Mouse (Mus musculus): ENCODE data around the gene Cst11.
"Not testable (repeated sequence)": the region's sequence is repeated elsewhere in the genome, so short reads cannot be mapped to it uniquely, and the experiment has no call there.

Gene Cst11

DNA sequence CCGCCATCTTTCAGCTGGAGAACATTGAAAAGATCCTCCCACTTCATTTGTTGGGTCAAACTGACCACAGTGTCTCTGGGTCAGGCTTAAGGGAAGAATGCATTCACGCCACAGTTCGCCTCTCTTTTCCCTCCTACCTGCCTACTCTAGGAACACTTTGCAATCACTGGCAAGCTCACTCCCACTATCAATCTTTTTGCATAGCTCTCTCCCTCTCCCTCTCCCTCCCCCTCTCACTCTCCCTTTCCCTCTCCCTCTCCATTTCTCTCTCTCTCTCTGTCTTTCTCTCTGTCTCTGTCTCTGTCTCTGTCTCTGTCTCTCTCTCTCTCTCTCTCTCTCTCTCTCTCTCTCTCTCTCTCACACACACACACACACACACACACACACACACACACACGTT is at the start of gene Cst11:
Cst11 (minus strand) TSS at position 101 of the 400 bp plus-strand sequence.
- not testable (repeated sequence) for DNase-seq (ENCODE audit: low spot score)

DNA sequence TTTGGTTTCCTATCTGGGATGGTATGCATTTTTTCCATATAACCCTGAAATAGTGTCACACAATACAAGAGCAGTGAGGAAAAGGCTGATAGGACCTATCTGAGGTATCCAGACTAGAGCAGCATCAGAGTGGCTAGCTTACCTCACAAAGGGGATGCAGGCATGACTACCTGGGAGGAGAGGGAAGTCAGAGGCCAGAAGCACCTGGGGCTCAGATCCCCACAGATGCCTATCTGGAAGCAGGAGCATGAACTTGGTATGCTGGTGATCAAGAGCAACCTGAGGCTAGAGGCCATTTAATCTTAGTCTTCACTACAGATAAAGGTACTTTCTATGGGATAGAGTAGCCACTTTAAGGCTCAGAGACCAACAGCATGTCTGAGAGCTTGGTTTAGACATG is 48.6 kb upstream of the Cst11 start, which contains the start of gene Cst13:
Cst13 (plus strand) TSS at position 173 of the 400 bp plus-strand sequence.
- no peak for DNase-seq (ENCODE audit: low spot score)

DNA sequence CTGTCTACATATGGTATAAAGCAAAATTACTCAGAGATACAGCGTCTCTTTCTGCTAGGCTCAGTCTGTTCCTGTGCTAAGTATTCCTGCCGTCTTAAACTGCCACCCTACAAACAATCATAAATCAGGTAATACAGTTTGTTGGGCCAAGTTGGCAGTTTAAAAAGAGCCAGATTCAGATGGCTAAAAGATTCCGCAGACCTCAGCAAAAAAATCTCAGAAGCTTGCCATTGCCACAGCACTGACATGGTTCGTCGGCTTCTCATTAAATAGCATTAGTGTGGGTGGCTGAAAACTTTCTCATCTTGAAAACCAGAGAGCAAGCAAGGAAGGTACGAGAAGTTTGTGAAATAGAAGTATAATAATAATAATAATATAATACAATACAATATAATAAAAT is 35.4 kb upstream of the Cst11 start:
- DNase-seq (ENCODE audit: low spot score) = no peak

DNA sequence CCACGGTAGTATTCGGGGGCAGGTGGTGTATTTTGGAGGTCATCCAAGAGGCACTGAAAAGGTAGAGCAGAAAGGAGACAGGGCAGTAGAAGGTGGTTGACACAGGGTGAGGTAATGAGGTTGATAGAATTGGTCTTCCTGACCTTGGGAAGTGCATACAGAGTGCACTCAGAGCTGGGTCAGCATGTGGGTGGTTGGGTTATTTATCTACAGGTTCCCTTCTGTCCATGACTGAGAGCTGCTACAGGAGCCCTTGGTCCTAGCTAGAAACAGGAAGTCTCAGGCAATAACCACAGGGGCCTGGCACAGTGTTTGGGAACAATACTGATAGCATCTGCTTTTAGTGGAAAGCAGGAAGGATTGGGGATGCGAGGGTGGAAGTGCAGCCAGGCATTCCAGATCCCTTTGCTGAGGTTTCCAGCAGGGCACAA is 30.2 kb upstream of the Cst11 start:
- DNase-seq (ENCODE audit: low spot score) = no peak

DNA sequence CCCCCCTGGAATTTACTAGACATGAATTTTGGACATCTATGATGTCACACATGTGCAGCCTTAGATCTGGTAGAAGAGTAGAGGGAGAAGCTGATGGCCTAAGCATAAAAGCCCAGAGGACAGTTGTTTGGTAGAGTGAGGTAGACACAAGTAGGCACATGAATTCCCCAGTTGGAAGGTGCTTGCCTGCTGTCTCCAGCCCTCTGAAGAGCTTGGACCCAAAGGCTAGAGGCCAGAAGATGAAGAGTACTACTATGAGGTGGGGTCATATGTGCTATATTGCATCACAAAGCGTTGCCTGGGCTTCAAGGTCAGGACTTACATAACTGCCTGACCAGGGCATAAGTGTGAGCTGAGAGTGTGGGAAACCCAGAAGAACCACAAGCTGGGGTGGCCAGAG is 27.2 kb upstream of the Cst11 start, which contains the start of gene Cst8:
Cst8 (plus strand) TSS at position 301 of the 400 bp plus-strand sequence.
- DNase-seq (ENCODE audit: low spot score) = no peak

DNA sequence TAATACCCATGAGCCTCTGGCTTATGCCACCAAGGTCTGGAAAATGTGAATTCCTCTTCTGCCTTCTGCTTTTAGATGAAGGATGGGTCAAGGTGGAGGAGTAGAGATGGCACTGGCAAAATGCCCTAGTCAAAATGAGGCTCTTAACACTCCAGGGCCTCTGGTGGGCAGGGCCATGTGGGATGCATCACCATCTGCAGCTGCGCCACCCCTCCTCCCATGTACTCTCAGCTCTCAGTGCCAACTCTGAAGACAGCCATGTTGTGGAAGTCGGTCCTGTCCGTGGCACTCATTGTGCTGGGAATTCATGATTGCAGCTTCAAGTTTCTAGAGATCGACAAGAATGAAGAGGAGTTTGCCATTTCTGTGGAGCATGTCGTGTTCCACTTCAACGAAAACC is 17.8 kb upstream of the Cst11 start, which contains the start of gene Cst12:
Cst12 (plus strand) TSS at position 220 of the 400 bp plus-strand sequence.
- DNase-seq (ENCODE audit: low spot score) = no peak

DNA sequence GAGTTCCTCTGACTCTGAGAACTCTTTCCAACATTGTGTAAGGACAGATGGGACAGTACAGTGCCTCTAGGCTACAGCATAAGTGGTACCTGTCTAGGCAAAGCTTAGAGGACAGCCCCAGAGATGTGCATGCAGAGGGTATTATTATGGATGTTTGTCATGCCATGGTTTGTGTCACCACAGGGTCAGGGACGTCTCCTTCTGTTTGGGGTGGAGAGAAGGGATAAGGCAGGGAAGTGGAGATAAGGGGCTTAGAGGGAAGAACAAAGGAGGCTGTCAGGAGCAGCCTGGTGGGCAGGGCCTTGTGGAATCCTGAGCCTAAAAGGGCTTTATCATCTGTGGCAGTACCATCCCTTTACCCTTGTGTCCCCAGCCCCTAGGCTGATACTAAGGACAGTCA is 10.4 kb upstream of the Cst11 start, which contains the start of gene 8030411F24Rik:
8030411F24Rik (plus strand) TSS at position 301 of the 400 bp plus-strand sequence.
- no peak for DNase-seq (ENCODE audit: low spot score)

DNA sequence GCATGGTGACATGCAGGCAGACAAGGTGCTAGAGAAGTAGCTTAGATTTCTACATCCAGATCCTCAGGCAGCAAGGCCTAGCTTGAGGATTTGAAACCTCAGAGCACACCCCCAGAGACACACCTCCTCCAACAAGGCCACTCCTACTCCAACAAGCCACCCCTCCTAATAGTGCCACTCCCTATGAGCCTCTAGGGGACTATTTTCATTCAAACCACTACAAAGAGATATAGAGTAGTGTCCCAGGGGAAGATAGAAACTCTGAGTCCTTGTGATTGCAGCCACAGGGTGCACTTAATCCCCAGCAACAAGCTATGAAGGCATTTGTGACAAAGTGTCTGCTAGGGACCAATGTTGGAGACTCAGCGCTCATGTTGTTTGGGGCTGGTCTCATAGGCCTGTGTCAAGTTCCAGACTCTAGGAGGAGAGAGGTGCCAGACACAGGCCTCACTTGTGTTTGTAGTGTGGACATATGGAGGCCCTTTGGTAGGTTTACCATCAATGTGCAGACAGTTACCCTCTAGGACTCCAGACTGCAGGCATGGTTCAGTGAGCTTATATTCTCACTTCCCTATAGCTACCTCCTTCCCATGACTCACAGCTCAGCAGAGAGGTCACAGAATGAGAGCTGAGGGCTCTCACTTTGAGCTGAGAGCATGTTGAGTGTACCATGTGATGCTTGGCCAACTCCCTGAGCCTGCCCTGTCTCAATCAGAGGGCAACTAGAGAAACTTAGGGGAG is 7.5 kb downstream of the Cst11 start:
- no peak for DNase-seq (ENCODE audit: low spot score)

DNA sequence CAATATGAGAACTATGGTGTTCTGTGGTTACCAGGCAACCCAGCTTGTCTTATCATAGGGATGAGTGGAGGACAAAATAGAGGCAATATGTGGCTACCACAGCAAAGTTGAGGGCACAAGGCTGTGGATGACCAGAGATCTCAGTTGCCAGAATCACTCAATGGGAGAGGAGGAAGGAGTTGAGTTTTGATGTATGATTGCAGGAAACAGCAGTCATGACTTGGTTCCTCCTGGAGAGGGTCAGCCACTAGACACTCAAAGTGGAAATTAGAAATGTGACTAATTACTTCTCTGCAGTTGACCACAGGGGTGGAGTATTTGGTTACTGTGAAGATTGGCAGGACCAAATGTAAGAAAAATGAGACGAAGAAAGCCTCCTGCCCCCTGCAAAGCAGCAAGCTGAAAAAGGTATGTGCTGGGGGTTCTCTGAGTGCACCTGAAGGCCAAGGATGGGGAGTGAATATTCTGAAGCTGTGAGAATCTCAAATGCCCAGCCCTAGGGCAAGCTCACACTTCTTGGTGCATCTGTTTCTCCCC is 16.9 kb downstream of the Cst11 start:
- no peak for DNase-seq (ENCODE audit: low spot score)

DNA sequence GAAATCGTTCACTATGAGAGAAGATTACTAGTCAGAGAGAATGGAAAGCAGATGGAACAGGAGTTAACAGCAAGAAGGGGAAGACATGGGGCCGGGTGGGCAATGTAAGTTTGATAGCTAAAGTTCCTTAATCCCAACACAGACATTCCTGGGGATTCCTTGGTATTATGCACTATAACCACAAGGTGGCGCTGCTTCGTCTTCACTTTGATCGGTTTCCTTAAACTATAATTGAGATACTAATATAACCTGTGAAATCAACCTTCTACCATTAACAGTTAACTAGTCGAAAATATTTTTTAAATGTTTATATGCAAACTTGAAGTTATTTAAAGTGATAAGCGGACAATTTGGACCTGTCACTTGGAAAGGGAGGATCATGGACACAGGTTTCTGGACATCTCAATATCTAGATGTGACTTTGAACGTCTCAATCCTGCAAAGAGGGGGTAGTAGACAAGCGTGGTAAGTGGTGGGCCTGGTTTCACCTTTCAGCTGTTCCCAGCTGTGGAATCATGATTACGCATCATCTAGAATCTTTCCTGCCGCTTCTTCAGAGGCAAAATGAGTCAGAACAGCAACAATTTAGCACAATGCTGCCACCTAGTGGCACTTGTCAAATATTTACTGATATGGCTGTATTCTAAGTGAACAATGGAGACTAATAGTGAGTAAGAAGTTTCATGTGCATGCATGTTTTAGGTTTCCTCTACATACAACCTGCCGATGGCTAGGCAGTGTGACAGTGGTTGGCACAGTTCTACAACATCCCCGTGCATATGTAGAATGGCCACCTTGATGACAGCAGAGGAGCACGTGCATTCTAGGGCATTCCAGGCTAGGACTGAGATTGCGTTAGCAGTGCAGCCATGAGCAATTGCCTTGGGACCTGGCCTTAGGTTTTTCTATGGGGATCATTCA is 19.1 kb downstream of the Cst11 start:
- peak; percentile 93 for DNase-seq (ENCODE audit: low spot score)

DNA sequence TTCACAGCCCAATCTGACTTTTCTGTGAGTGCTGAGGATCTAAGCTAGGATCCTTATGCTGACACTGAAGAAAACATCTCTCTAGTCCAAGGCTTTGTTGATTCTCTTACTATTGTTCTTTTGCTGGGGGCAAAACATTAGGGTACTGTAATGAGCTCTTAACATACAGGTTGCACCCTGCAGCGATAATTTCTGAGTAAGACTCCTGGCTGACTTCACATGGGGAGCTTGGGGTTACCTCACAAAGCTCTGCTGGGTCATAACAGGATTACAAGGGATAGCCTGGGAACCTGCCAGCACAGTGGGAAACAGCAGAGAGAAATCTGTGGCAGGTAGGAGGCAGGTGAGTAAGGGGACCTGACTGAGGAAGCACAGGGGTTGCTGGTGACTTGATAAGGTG is 21.2 kb downstream of the Cst11 start, which contains the start of gene Cstl1:
Cstl1 (plus strand) TSS at position 301 of the 400 bp plus-strand sequence.
- DNase-seq (ENCODE audit: low spot score) = no peak

DNA sequence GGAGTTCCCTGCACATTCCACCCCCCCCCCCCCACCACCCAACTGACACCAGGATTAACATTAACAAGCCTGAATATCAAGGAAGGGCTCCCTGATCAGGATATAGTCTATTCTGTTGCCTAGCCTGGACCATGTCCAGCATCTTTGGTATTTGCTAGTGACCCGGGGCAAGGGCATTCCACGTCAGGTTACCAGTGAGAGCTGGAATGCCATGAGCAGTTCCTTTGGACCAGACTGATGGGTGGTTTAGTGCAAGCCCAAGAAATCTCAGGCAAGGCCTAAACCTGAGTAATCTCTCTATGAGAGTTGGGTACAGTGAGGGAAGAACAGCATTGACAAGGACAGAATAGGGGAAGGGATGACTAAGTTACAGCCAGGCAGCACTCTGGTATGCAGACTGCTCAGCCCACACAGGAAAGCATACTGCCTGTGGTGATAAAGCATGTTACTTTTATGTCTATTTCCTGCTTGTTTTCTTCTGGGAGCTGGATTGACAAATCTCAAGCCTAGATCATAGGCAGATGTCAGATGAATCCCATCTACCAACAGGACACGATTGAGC is 27.4 kb downstream of the Cst11 start:
- no peak for DNase-seq (ENCODE audit: low spot score)

DNA sequence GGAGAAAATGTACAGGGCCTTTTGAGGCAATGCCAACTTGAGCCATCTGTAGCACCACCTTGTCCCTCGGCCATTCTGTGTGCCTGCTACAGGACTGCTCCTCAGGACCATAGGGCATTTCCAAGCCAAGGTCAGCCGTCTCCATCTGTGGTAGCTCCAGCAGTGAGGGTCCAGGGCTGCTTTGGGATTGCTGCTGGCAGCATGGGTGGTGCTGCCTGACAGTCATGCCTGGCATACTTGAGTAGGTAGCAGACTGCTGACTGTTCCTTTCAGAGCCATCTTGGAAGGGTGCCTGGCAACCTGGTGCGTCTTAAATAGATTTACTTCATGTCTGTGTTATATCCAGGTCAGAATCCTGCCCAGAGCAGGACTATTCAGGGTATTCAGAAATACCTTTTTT is 28.3 kb downstream of the Cst11 start:
- DNase-seq (ENCODE audit: low spot score) = no peak

DNA sequence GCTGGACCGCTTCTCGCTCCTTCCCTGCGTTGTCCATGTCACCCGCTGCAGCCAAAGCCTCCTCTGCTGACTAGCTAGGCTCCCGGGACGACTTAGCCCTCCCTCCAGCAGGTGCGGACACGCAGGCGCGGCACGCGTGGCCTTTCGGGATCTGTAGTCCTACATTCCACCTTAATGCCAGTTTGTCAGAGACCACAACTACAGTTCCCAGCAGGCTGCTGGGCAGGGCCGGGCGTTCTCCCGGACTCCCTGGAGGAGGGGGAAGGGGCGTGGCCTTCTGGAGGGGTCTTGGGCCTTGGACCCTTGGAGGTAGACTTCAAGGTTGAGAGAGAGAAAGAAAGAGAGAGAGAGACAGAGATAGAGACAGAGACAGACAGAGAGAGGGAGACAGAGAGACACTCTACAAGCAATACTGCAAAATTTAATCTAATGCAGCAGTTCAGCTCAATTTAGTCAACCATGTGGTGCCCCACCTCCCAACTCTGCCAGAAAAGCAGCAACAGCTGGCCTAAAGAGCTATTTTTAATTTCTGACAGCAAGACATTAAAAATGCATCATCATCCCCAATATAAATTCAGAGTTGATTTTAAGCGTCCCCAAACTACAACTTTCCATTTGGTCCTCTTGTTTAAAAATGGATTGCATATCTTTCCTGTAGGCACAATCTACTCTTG is 38.8 kb downstream of the Cst11 start, which contains the start of gene Napb:
Napb (minus strand) TSS at position 141 of the 674 bp plus-strand sequence.
- DNase-seq (ENCODE audit: low spot score) = peak; percentile 92

DNA sequence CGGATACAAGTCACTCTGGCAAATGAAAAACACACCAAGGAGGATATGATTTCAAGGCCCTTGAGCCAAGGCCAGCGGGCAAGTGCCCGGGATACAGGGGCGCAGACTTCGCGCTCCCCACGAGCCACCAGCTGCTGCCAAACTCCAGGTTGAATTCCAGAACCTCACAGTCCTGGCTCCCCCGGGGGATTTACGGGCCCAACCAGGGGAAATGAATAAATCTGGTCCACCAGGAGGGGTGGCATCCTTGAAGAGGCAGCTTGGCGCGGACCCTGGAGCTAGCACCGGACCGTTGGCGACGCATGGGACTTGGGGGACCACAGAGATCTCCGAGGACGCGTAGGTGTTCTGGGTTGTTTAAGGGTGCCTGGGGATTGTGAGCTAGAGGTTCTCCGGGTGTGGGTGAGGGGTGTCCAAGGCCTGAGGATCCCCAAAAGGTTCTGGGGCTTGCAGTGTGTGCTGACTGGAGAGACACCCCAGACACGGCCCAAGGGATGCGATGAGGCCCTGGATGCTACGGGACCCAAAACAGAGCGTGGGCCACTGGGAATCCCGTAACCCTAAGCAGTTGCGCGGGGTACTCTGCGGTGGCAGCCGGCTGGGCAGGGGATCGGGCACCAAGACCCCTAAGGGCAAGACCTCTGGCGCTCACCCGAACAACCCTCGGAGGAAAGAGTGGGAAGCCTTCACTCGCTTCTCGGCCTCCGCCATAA is 39.5 kb downstream of the Cst11 start:
- DNase-seq (ENCODE audit: low spot score) = peak; percentile 37

DNA sequence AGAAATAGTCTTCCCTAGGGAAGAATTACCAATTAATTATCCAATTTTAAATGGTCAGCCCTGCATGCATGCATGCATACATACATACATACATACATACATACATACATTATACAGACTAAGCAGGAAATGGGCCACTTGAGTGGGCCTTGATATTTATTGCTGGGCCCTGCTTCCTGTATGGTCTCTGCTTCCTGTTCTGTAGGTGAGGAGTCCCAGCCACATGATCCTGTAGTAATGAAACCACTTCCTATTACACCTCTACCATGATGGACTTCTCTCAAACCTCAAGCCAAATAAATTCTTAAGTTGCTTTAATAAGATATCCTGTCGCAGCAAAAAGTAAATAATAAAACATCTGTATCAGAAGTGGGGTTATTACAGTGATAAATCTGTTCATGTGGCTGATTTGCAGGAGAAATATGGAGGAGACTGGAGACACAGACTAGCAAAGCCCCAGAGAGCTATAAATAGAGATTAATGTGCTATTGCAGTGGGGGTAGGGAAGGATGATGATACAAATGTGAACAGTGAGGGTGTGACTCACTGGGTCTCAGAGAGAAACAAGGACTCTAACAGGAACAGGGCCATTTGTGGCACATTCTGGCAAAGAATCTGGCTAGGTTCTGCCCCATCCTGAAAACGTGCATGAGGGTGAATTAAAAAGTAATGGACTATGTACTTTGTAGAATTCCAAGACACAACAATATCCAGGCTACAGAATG is 51.9 kb downstream of the Cst11 start:
- no peak for DNase-seq (ENCODE audit: low spot score)

Data from retina, embryonic 14.5 days (tissue).